Comparison of ENCODE assay signal across 27 mouse cellular contexts in genomic region chr2:4986798-4987197, GRCm38 (mm10). TPM values are rescaled to one million over a fixed set of nuclear protein-coding genes. Genes with fewer than 3 reads are reported as not detected.
DNase-seq lines count a peak whose midpoint lies in the region; ATAC-seq and TF ChIP-seq lines count a peak whose summit lies in the region.
"Had no signal": no experiment of that assay in that cellular context is flagged by ENCODE, and none has a peak within 500 bp of the region (broad histone marks: within the 10 kb centered on the region; RNA-seq: fewer than 3 reads in every experiment).

No protein-coding gene starts in this region.

- no peak overlapping the region for H3K9ac ChIP-seq in limb, embryonic 15.5 days
- no peak overlapping the region for H3K9ac ChIP-seq in lung, embryonic 14.5 days
- no peak overlapping the region for H3K9ac ChIP-seq in lung, embryonic 16.5 days (ENCODE audit: low read length)
- H3K9ac ChIP-seq: embryonic facial prominence, embryonic 12.5 days; forebrain, embryonic 12.5 days had no signal

- H3K27me3 ChIP-seq in limb, embryonic 15.5 days: no peaks in the 10 kb centered on the region
- H3K27me3 ChIP-seq in limb, embryonic 10.5 days (ENCODE audit: low read depth, poor library complexity, severe bottlenecking): no peaks in the 10 kb centered on the region
- H3K27me3 ChIP-seq in lung, embryonic 14.5 days (ENCODE audit: insufficient read depth, low read length): no peaks in the 10 kb centered on the region
- H3K27me3 ChIP-seq in lung, embryonic 16.5 days (ENCODE audit: control insufficient read depth, insufficient read depth, low read depth, low read length): no peaks in the 10 kb centered on the region
- H3K27me3 ChIP-seq: CH12.LX; embryonic facial prominence, embryonic 12.5 days; forebrain, embryonic 12.5 days; Patski had no signal

- ATAC-seq in limb, embryonic 15.5 days (ENCODE audit: insufficient number of reproducible peaks, low FRiP score, low TSS enrichment, low read depth): no peak
- ATAC-seq in lung, embryonic 14.5 days (ENCODE audit: insufficient read depth): no peak
- ATAC-seq in lung, embryonic 16.5 days (ENCODE audit: low read depth): no peak
- ATAC-seq: activated CD4-positive, CD25-positive, alpha-beta regulatory T cell, adult 4 months; CD4-positive, CD25-positive, alpha-beta regulatory T cell, adult 4 months; forebrain, embryonic 14.5 days; Patski had no signal

- 0 out of 2 replicates have a peak overlapping the region, but pooled peaks have one; percentile 38 for H3K27ac ChIP-seq in limb, embryonic 15.5 days
- no peak overlapping the region for H3K27ac ChIP-seq in limb, embryonic 10.5 days
- peak overlapping the region; percentile 72; the same call in 1 of the 2 replicates for H3K27ac ChIP-seq in lung, embryonic 14.5 days (ENCODE audit: low read depth)
- H3K27ac ChIP-seq in lung, embryonic 16.5 days (ENCODE audit: low read length): peak overlapping the region; percentile 78
- H3K27ac ChIP-seq: embryonic facial prominence, embryonic 10.5 days; embryonic facial prominence, embryonic 12.5 days; forebrain, embryonic 10.5 days; forebrain, embryonic 12.5 days had no signal

- WGBS in limb, embryonic 15.5 days: 59% methylated on average over 4 of the region's 4 CpGs
- 85% methylated on average over 4 of the region's 4 CpGs for WGBS in limb, embryonic 10.5 days
- WGBS in lung, embryonic 14.5 days: 71% methylated on average over 4 of the region's 4 CpGs
- 74% methylated on average over 4 of the region's 4 CpGs for WGBS in lung, embryonic 16.5 days

- H3K36me3 ChIP-seq in limb, embryonic 15.5 days: peaks cover 14% of the 10 kb centered on the region
- peaks cover 23% of the 10 kb centered on the region for H3K36me3 ChIP-seq in limb, embryonic 10.5 days
- peaks cover 12% of the 10 kb centered on the region for H3K36me3 ChIP-seq in lung, embryonic 14.5 days (ENCODE audit: insufficient read depth)
- peaks cover 6% of the 10 kb centered on the region for H3K36me3 ChIP-seq in lung, embryonic 16.5 days (ENCODE audit: control insufficient read depth, insufficient read depth, low read length)

- TF ChIP-seq CTCF in lung, embryonic 14.5 days (IDR thresholded peaks at IDR 0.05; ENCODE audit: low read depth): no peak

- no peak for DNase-seq in limb, embryonic 10.5 days (ENCODE audit: low spot score)
- no peak for DNase-seq in lung, embryonic 14.5 days
- no peak for DNase-seq in lung, postnatal 25 days (ENCODE audit: low spot score)
- no peak for DNase-seq in lung, postnatal 4 days
- DNase-seq in mesoderm, embryonic 11.5 days (ENCODE audit: low read depth, low spot score): peak; percentile 10
- no peak for DNase-seq in liver
- DNase-seq: adrenal gland, adult 8-10 months; adrenal gland, postnatal 14 days; adrenal gland, postnatal 36 days; B cell, adult 2 months; cerebellum, adult 11-12 months; cerebellum, adult 2 months; cerebellum, adult 9-10 months; cerebellum, postnatal 10 days; cerebellum, postnatal 25 days had no signal

- H3K4me3 ChIP-seq in limb, embryonic 15.5 days: no peak overlapping the region
- no peak overlapping the region for H3K4me3 ChIP-seq in limb, embryonic 10.5 days
- no peak overlapping the region for H3K4me3 ChIP-seq in lung, embryonic 14.5 days (ENCODE audit: low read depth, low read length)
- no peak overlapping the region for H3K4me3 ChIP-seq in lung, embryonic 16.5 days (ENCODE audit: low read length)
- H3K4me3 ChIP-seq: embryonic facial prominence, embryonic 10.5 days; embryonic facial prominence, embryonic 12.5 days; forebrain, embryonic 10.5 days; forebrain, embryonic 12.5 days had no signal

- H3K4me1 ChIP-seq in limb, embryonic 15.5 days: 0 out of 2 replicates have a peak, but pooled peaks cover 2% of the 10 kb centered on the region
- peaks cover 18% of the 10 kb centered on the region for H3K4me1 ChIP-seq in limb, embryonic 10.5 days
- H3K4me1 ChIP-seq in lung, embryonic 14.5 days (ENCODE audit: insufficient read depth): no peaks in the 10 kb centered on the region
- H3K4me1 ChIP-seq in lung, embryonic 16.5 days (replicated peaks; ENCODE audit: control insufficient read depth, insufficient read depth, low read length): peaks cover 3% of the 10 kb centered on the region; the same call in 1 of the 2 replicates
- H3K4me1 ChIP-seq: embryonic facial prominence, embryonic 12.5 days; forebrain, embryonic 12.5 days had no signal

- no peaks in the 10 kb centered on the region for H3K9me3 ChIP-seq in limb, embryonic 15.5 days
- H3K9me3 ChIP-seq in limb, embryonic 10.5 days (replicated peaks): no peaks in the 10 kb centered on the region
- no peaks in the 10 kb centered on the region for H3K9me3 ChIP-seq in lung, embryonic 14.5 days (ENCODE audit: low read depth, low read length)
- no peaks in the 10 kb centered on the region for H3K9me3 ChIP-seq in lung, embryonic 16.5 days (ENCODE audit: control insufficient read depth, low read length)
- H3K9me3 ChIP-seq: embryonic facial prominence, embryonic 10.5 days; embryonic facial prominence, embryonic 12.5 days; forebrain, embryonic 10.5 days; forebrain, embryonic 12.5 days; G1E had no signal

- H3K4me2 ChIP-seq in limb, embryonic 15.5 days: no peak overlapping the region
- H3K4me2 ChIP-seq in lung, embryonic 14.5 days: no peak overlapping the region
- H3K4me2 ChIP-seq in lung, embryonic 16.5 days (ENCODE audit: low read depth, low read length): no peak overlapping the region
- H3K4me2 ChIP-seq: embryonic facial prominence, embryonic 12.5 days; forebrain, embryonic 12.5 days had no signal

RNA-seq across cellular contexts. Expression of gene Ucma, which starts 10.9 kb away (rescaled TPM):
- 5.5 and 14.5 TPM in 2 replicates for polyA plus RNA-seq in limb, embryonic 15.5 days (2015; fragmentation: Nextera tagmentation; extraction: Ambion mirVana)
- polyA plus RNA-seq in limb, embryonic 10.5 days (2016; fragmentation: Nextera tagmentation; extraction: Ambion mirVana): not detected in 2 replicates
- polyA plus RNA-seq in lung, embryonic 14.5 days (2014; fragmentation: Nextera tagmentation; extraction: Ambion mirVana): not detected in 2 replicates
- polyA plus RNA-seq in lung, embryonic 16.5 days (2015; fragmentation: Nextera tagmentation; extraction: Ambion mirVana): not detected in 2 replicates
- polyA plus RNA-seq: activated CD4-positive, CD25-positive, alpha-beta regulatory T cell, adult 4 months; CD4-positive, CD25-positive, alpha-beta regulatory T cell, adult 4 months; embryonic facial prominence, embryonic 12.5 days; forebrain, embryonic 12.5 days; G1E; Patski had no signal

RNA-seq across cellular contexts. Expression of gene Mcm10, which starts 25.8 kb away (rescaled TPM):
- 17.4 and 19.3 TPM in 2 replicates for polyA plus RNA-seq in limb, embryonic 15.5 days (2015; fragmentation: Nextera tagmentation; extraction: Ambion mirVana)
- polyA plus RNA-seq in limb, embryonic 10.5 days (2016; fragmentation: Nextera tagmentation; extraction: Ambion mirVana): 78.2 and 92.8 TPM in 2 replicates
- 50.3 and 52.3 TPM in 2 replicates for polyA plus RNA-seq in lung, embryonic 14.5 days (2014; fragmentation: Nextera tagmentation; extraction: Ambion mirVana)
- 31.8 and 36.4 TPM in 2 replicates for polyA plus RNA-seq in lung, embryonic 16.5 days (2015; fragmentation: Nextera tagmentation; extraction: Ambion mirVana)
